Mouse (Mus musculus) midbrain, embryonic 14.5 days (tissue): ENCODE results near the gene Marc1. TPM values are rescaled to one million over a fixed set of nuclear protein-coding genes. Genes with fewer than 3 reads are reported as not detected.
A peak's percentile ranks its signal among the peaks of the same experiment; 100 is the strongest.

Experiments used
- ATAC-seq: fragments of 200-750 bp; cut with Nextera tagmentation; 2 replicates; pipeline ENCODE4 v1.8.0; 2017; ENCODE audit warnings: moderate number of reproducible peaks, moderate library complexity; ENCODE audit not compliant: low FRiP score, low TSS enrichment
- DNase-seq: peaks from one replicate; pipeline ENCODE4 v3.0.0-alpha.2; 2015
- H3K27ac ChIP-seq: fragments of 300-500 bp; sonication (generic); replicated peaks from 2 replicates; pipeline ENCODE4 v1.5.1; 2014; ENCODE audit warnings: mild to moderate bottlenecking, low read depth, low read length, moderate library complexity
- H3K27me3 ChIP-seq: fragments of 300-500 bp; sonication (generic); 2 replicates; pipeline ENCODE4 v1.6.1; 2014; ENCODE audit warnings: low read length, control low read depth, mixed read lengths; ENCODE audit not compliant: control insufficient read depth, insufficient read depth
- H3K36me3 ChIP-seq: fragments of 300-500 bp; sonication (generic); 2 replicates; pipeline ENCODE4 v1.6.1; 2014; ENCODE audit warnings: low read length, control low read depth; ENCODE audit not compliant: control insufficient read depth, insufficient read depth
- H3K4me1 ChIP-seq: fragments of 300-500 bp; sonication (generic); 2 replicates; pipeline ENCODE4 v1.6.1; 2014; ENCODE audit warnings: mild to moderate bottlenecking, antibody characterized with exemption, low read length, control low read depth; ENCODE audit not compliant: control insufficient read depth, insufficient read depth
- H3K4me2 ChIP-seq: fragments of 300-500 bp; sonication (generic); 2 replicates; pipeline ENCODE4 v1.6.1; 2014; ENCODE audit warnings: mild to moderate bottlenecking, low read length, moderate library complexity
- H3K4me3 ChIP-seq: fragments of 300-500 bp; sonication (generic); replicated peaks from 2 replicates; pipeline ENCODE4 v1.5.1; 2014; ENCODE audit warnings: low read depth, low read length
- H3K9ac ChIP-seq: fragments of 300-500 bp; sonication (generic); replicated peaks from 2 replicates; pipeline ENCODE4 v1.6.1; 2014; ENCODE audit warnings: mild to moderate bottlenecking, low read length, moderate library complexity
- H3K9me3 ChIP-seq: fragments of 300-500 bp; sonication (generic); 2 replicates; pipeline ENCODE4 v1.6.1; 2016; ENCODE audit warnings: low read length, control low read depth, mixed read lengths; ENCODE audit not compliant: control insufficient read depth
- WGBS: fragments of 180-500 bp; shearing (Covaris S2); extraction: QIAGEN DNeasy Blood & Tissue Kit; methylation state at CpG from one replicate; pipeline ENCODE4 v1.1.7; 2014; 5-methylcytosine and 5-hydroxymethylcytosine counted together
- polyA plus RNA-seq: library from polyadenylated mRNA; unstranded; fragments of >200 nt; fragmentation: Nextera tagmentation; extraction: Ambion mirVana; gene quantifications from 2 replicates; pipeline ENCODE4 v1.2.1, GENCODE M21; 2014

Gene Marc1
- polyA plus RNA-seq, 1 experiment from 2014 or later, result 0.13 TPM

GRCm38 (mm10) chr1:184846973-184847372 is 35.9 kb upstream of the Marc1 start:
- no peak overlapping the region for H3K4me2 ChIP-seq
- 47% methylated on average over 3 of the region's 3 CpGs for whole genome bisulfite sequencing
- no peak for ATAC-seq

GRCm38 (mm10) chr1:184846092-184846750 is 35.1 kb upstream of the Marc1 start, which contains the start of gene Marc2:
TSS of gene Marc2 (minus strand) at chr1:184846451.
- Histone ChIP-seq H3K27me3 (peaks cover 1% of the 10 kb centered on the region; the same call in 1 of the 2 replicates), H3K27ac (no peak within 1 kb of the TSS), H3K9ac (peak within 1 kb of the TSS; percentile 72), H3K9me3 (no peaks in the 10 kb centered on the region), H3K36me3 (no peaks in the 10 kb centered on the region), H3K4me3 (peak within 1 kb of the TSS; percentile 81), H3K4me1 (peaks cover 5% of the 10 kb centered on the region; the same call in 1 of the 2 replicates), H3K4me2 (peak within 1 kb of the TSS; percentile 86)
- DNase-seq (no peak), ATAC-seq (no peak)
- 5% methylated on average over 18 of the region's 18 CpGs for WGBS

More at GRCm38 (mm10) chr1:184846973-184847372, 35.9 kb upstream of the Marc1 start:
- H3K27me3 ChIP-seq, result peaks cover 3% of the 10 kb centered on the region; the same call in 1 of the 2 replicates
- peaks cover 6% of the 10 kb centered on the region; the same call in 1 of the 2 replicates for H3K4me1 ChIP-seq
- no peaks in the 10 kb centered on the region for H3K9me3 ChIP-seq
- no peak overlapping the region for H3K9ac ChIP-seq
- H3K36me3 ChIP-seq, result no peaks in the 10 kb centered on the region
- no peak for DNase-seq
- no peak overlapping the region for H3K27ac ChIP-seq
- H3K4me3 ChIP-seq, result no peak overlapping the region

GRCm38 (mm10) chr1:184845111-184846071 is 34.3 kb upstream of the Marc1 start:
- H3K4me2 ChIP-seq, result peak overlapping the region; percentile 86
- peak; percentile 95 for ATAC-seq
- H3K4me3 ChIP-seq, result peak overlapping the region; percentile 81
- 0 out of 2 replicates have a peak, but pooled peaks cover under 1% of the 10 kb centered on the region for H3K36me3 ChIP-seq
- peak overlapping the region; percentile 72 for H3K9ac ChIP-seq
- WGBS, result 1% methylated on average over 67 of the region's 67 CpGs
- no peak overlapping the region for H3K27ac ChIP-seq
- DNase-seq, result peak; percentile 90
- no peaks in the 10 kb centered on the region for H3K27me3 ChIP-seq
- H3K4me1 ChIP-seq, result peaks cover 5% of the 10 kb centered on the region; the same call in 1 of the 2 replicates
- no peaks in the 10 kb centered on the region for H3K9me3 ChIP-seq

- H3K36me3 ChIP-seq, result 0 out of 2 replicates have a peak, but pooled peaks cover 2% of the 10 kb centered on the region
- peak overlapping the region; percentile 86 for H3K4me2 ChIP-seq
- H3K27ac ChIP-seq, result no peak overlapping the region
- no peaks in the 10 kb centered on the region for H3K27me3 ChIP-seq
- H3K4me3 ChIP-seq, result peak overlapping the region; percentile 81
- no peaks in the 10 kb centered on the region for H3K9me3 ChIP-seq
- H3K4me1 ChIP-seq, result peaks cover 5% of the 10 kb centered on the region; the same call in 1 of the 2 replicates
- ATAC-seq (no peak), DNase-seq (peak; percentile 7)
- WGBS, result 19% methylated on average over 15 of the region's 15 CpGs
- peak overlapping the region; percentile 72; the same call in 1 of the 2 replicates for H3K9ac ChIP-seq
These were observed 33.4 kb upstream of the Marc1 start for GRCm38 (mm10) chr1:184844326-184845066.

GRCm38 (mm10) chr1:184837649-184838048 is 26.5 kb upstream of the Marc1 start:
- 93% methylated on average over 4 of the region's 4 CpGs for WGBS
- ATAC-seq (no peak), DNase-seq (no peak)
- Histone ChIP-seq H3K4me1 (no peaks in the 10 kb centered on the region), H3K27me3 (no peaks in the 10 kb centered on the region), H3K36me3 (0 out of 2 replicates have a peak, but pooled peaks cover 12% of the 10 kb centered on the region), H3K9me3 (no peaks in the 10 kb centered on the region), H3K27ac (no peak overlapping the region), H3K9ac (no peak overlapping the region), H3K4me2 (no peak overlapping the region), H3K4me3 (no peak overlapping the region)

GRCm38 (mm10) chr1:184836350-184836749 is 25.2 kb upstream of the Marc1 start:
- Histone ChIP-seq H3K4me1 (no peaks in the 10 kb centered on the region), H3K27me3 (no peaks in the 10 kb centered on the region), H3K27ac (no peak overlapping the region), H3K9ac (no peak overlapping the region), H3K4me2 (no peak overlapping the region), H3K9me3 (no peaks in the 10 kb centered on the region), H3K4me3 (no peak overlapping the region), H3K36me3 (peaks cover 22% of the 10 kb centered on the region)
- WGBS, result 70% methylated on average over 5 of the region's 5 CpGs
- no peak for DNase-seq
- no peak for ATAC-seq

- WGBS, result 91% methylated on average over 7 of the region's 7 CpGs
- DNase-seq, result no peak
- Histone ChIP-seq H3K4me3 (no peak overlapping the region), H3K9ac (no peak overlapping the region), H3K36me3 (peaks cover 25% of the 10 kb centered on the region), H3K4me2 (no peak overlapping the region), H3K4me1 (no peaks in the 10 kb centered on the region), H3K27ac (no peak overlapping the region), H3K27me3 (no peaks in the 10 kb centered on the region), H3K9me3 (no peaks in the 10 kb centered on the region)
- ATAC-seq, result no peak
These were observed 22.4 kb upstream of the Marc1 start for GRCm38 (mm10) chr1:184833499-184833898.

GRCm38 (mm10) chr1:184832211-184832610 is 21.1 kb upstream of the Marc1 start:
- Histone ChIP-seq H3K27me3 (no peaks in the 10 kb centered on the region), H3K27ac (no peak overlapping the region), H3K9me3 (no peaks in the 10 kb centered on the region), H3K4me1 (peaks cover 5% of the 10 kb centered on the region; the same call in 1 of the 2 replicates), H3K4me3 (no peak overlapping the region), H3K9ac (no peak overlapping the region), H3K36me3 (peaks cover 25% of the 10 kb centered on the region), H3K4me2 (no peak overlapping the region)
- ATAC-seq (no peak), DNase-seq (no peak)
- WGBS, result 85% methylated on average over 10 of the region's 10 CpGs
